Comparison of ENCODE assay signal across 9 mouse cellular contexts in the genomic region with DNA sequence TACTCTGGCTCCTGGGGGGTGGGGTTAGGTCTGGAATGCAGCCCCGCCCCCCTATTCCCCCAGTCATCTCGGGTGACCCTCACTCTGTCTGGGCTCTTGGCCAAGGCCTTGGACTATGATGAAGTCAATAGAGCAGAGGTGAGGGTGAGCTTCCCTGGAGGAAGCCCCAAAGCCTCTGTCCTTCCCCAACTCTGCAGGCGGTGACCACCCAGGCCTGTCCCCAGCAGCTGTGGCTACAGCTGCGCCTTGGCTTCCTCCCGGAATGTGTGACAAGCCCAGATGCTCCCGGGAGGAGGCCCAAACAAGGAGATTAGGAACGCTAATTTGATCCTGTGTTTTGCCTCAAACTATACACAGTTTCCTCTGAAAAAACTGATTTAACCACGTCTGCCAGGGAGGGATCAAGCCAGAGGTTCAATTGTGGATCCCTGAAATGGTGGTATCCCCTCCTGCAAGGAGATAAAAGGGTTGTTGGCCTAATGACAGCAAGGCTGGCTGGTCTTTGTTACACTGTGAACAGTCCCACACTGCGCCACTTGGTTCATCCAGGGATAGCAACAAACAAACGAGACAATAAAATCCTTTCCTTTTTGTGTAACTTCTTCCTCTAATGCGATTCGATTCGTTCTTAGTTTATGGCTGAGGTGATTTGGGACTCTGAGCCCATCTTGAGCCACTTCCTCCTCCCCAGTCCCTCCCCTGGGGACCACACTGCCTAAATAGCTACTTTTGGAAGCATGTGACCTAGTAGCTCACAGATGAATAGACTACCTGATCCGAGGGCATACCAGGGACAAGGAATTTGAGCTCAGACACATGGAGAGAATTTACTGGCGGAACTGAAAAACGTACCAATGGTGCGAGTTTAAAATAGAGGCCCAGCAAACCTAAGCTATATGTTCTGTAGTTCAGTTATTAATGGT. TPM values are rescaled to one million over a fixed set of nuclear protein-coding genes. Genes with fewer than 3 reads are reported as not detected.
DNase-seq lines count a peak whose midpoint lies in the region; ATAC-seq and TF ChIP-seq lines count a peak whose summit lies in the region.
"Had no signal": no experiment of that assay in that cellular context is flagged by ENCODE, and none has a peak within 500 bp of the region (broad histone marks: within the 10 kb centered on the region; RNA-seq: fewer than 3 reads in every experiment).

No protein-coding gene starts in this region.

- H3K9ac ChIP-seq in midbrain, embryonic 12.5 days (replicated peaks), result no peak overlapping the region

- no peaks in the 10 kb centered on the region for H3K36me3 ChIP-seq in kidney, adult 2 months (ENCODE audit: control insufficient read depth, insufficient read depth, low read length)
- no peaks in the 10 kb centered on the region for H3K36me3 ChIP-seq in midbrain, embryonic 12.5 days

- 39% methylated on average over 17 of the region's 17 CpGs for WGBS in kidney, adult 2 months
- WGBS in midbrain, embryonic 12.5 days, result 11% methylated on average over 17 of the region's 17 CpGs

- no peak overlapping the region for H3K4me2 ChIP-seq in midbrain, embryonic 12.5 days (replicated peaks)

- no peak for TF ChIP-seq CTCF in kidney, adult 2 months (conservative IDR thresholded peaks at IDR 0.05; ENCODE audit: insufficient read depth, insufficient read length, low read depth, low read length)

- H3K27me3 ChIP-seq in kidney, adult 2 months (replicated peaks; ENCODE audit: control insufficient read depth, insufficient read depth, low read length), result no peaks in the 10 kb centered on the region
- H3K27me3 ChIP-seq in midbrain, embryonic 12.5 days, result peaks cover 74% of the 10 kb centered on the region

- TF ChIP-seq POLR2A in kidney, adult 2 months (IDR thresholded peaks at IDR 0.05; ENCODE audit: low read depth, low read length), result no peak

- no peak overlapping the region for H3K4me3 ChIP-seq in brown adipose tissue, adult 24 weeks (ENCODE audit: insufficient read depth, low read depth, low read length)
- H3K4me3 ChIP-seq in kidney, adult 2 months (ENCODE audit: insufficient read depth, low read depth, low read length), result no peak overlapping the region
- H3K4me3 ChIP-seq in midbrain, embryonic 12.5 days, result no peak overlapping the region

- H3K9me3 ChIP-seq in midbrain, embryonic 12.5 days, result no peaks in the 10 kb centered on the region

- peak overlapping the region; percentile 71 for H3K27ac ChIP-seq in brown adipose tissue, adult 24 weeks (replicated peaks; ENCODE audit: low read depth, low read length)
- peak overlapping the region; percentile 52; the same call in 1 of the 2 replicates for H3K27ac ChIP-seq in kidney, adult 2 months (ENCODE audit: insufficient read depth, low read depth, low read length)
- H3K27ac ChIP-seq in midbrain, embryonic 12.5 days (replicated peaks), result peak overlapping the region; percentile 17

- peak; percentile 61 for DNase-seq in Muller cell, postnatal 12 days (ENCODE audit: inconsistent ontology term)
- peak; percentile 66 to 78 for DNase-seq in heart, adult 18-20 months
- peak; percentile 34 for DNase-seq in kidney, adult 2 months
- DNase-seq in right cerebral cortex, adult 2 months (ENCODE audit: low spot score in 2 of 2), result no peak
- no peak for DNase-seq in left cerebral cortex, adult 18-20 months (ENCODE audit: low spot score in 2 of 2)
- DNase-seq in cerebellum, postnatal 25 days, result no peak

- H3K4me1 ChIP-seq in brown adipose tissue, adult 24 weeks (ENCODE audit: control insufficient read depth, insufficient read depth, insufficient read length, low read length), result peaks cover 5% of the 10 kb centered on the region; the same call in 1 of the 2 replicates
- H3K4me1 ChIP-seq in kidney, adult 2 months (ENCODE audit: control insufficient read depth, insufficient read depth, low read length), result no peaks in the 10 kb centered on the region
- peaks cover 10% of the 10 kb centered on the region for H3K4me1 ChIP-seq in midbrain, embryonic 12.5 days

- ATAC-seq in midbrain, embryonic 12.5 days (ENCODE audit: low FRiP score, low read depth), result peak; percentile 57; the same call in 1 of the 2 replicates

RNA-seq across cellular contexts. Expression of a gene that starts 4.5 kb away (rescaled TPM):
- not detected in 2 replicates for polyA plus RNA-seq in brown adipose tissue, adult 24 weeks (2012; ENCODE audit: insufficient read depth, insufficient read length, missing spikeins)
- total RNA-seq in heart, adult 18-20 months (2021), result not detected
- 0.12 and 0.13 TPM in 2 replicates for polyA plus RNA-seq in kidney, adult 2 months (2012; rRNA removed)
- polyA plus RNA-seq in midbrain, embryonic 12.5 days (2016; fragmentation: Nextera tagmentation; extraction: Ambion mirVana), result not detected in 2 replicates
- not detected for total RNA-seq in left cerebral cortex, adult 18-20 months (2021)
- total RNA-seq: adrenal gland, adult 18-20 months had no signal

RNA-seq across cellular contexts. Expression of a gene that starts 21.6 kb away (rescaled TPM):
- polyA plus RNA-seq in brown adipose tissue, adult 24 weeks (2012; ENCODE audit: insufficient read depth, insufficient read length, missing spikeins), result 2.9 and 4.3 TPM in 2 replicates
- 1 to 10 TPM; 3.3 to 4.4 TPM for total RNA-seq in heart, adult 18-20 months (2021)
- polyA plus RNA-seq in kidney, adult 2 months (2012; rRNA removed), result 3.3 and 4.7 TPM in 2 replicates
- polyA plus RNA-seq in midbrain, embryonic 12.5 days (2016; fragmentation: Nextera tagmentation; extraction: Ambion mirVana), result 54.6 and 62.9 TPM in 2 replicates
- total RNA-seq in left cerebral cortex, adult 18-20 months (2021), result 1 to 10 TPM; 3.1 to 4.1 TPM

RNA-seq across cellular contexts. Expression of a gene that starts 25.5 kb away (rescaled TPM):
- polyA plus RNA-seq in brown adipose tissue, adult 24 weeks (2012; ENCODE audit: insufficient read depth, insufficient read length, missing spikeins), result 97.5 and 140 TPM in 2 replicates
- total RNA-seq in heart, adult 18-20 months (2021), result 10 to 100 TPM; 79.0 to 83.2 TPM
- 212 and 261 TPM in 2 replicates for polyA plus RNA-seq in kidney, adult 2 months (2012; rRNA removed)
- polyA plus RNA-seq in midbrain, embryonic 12.5 days (2016; fragmentation: Nextera tagmentation; extraction: Ambion mirVana), result 226 and 233 TPM in 2 replicates
- 100 to 1,000 TPM; 291 to 294 TPM for total RNA-seq in left cerebral cortex, adult 18-20 months (2021)

Comparison
In these comparisons a context has a peak if more than half of its experiments do, and no peak if none do; other contexts are left out.
1. DNase-seq: peak in Muller cell, postnatal 12 days (single experiment), heart, adult 18-20 months (2 of 2) and kidney, adult 2 months (single experiment); none in right cerebral cortex, adult 2 months (0 of 2), left cerebral cortex, adult 18-20 months (0 of 2) and cerebellum, postnatal 25 days (0 of 2).
2. H3K27ac ChIP-seq: peak in every context shown above with its lines; median percentile 71 in brown adipose tissue, adult 24 weeks; 52 in kidney, adult 2 months; 17 in midbrain, embryonic 12.5 days.